Mouse (Mus musculus) C2C12 (cell line): ENCODE results near the gene Simc1. TPM values are rescaled to one million over a fixed set of nuclear protein-coding genes. Genes with fewer than 3 reads are reported as not detected.
A peak's percentile ranks its signal among the peaks of the same experiment; 100 is the strongest.

Experiments used
- H3K27me3 ChIP-seq: one replicate; pipeline ENCODE4 v1.6.1; 2011; ENCODE audit not compliant: control insufficient read depth, insufficient read depth, insufficient read length
- H3K36me3 ChIP-seq: one replicate; pipeline ENCODE4 v1.6.1; 2011; ENCODE audit not compliant: control insufficient read depth, insufficient read depth
- H3K4me3 ChIP-seq: one replicate; pipeline ENCODE4 v1.5.1; 2011; ENCODE audit warnings: mild to moderate bottlenecking, control low read depth; ENCODE audit not compliant: poor library complexity, insufficient read depth, severe bottlenecking
- H3K79me2 ChIP-seq: one replicate; pipeline ENCODE4 v1.6.1; 2011; ENCODE audit not compliant: control insufficient read depth, insufficient read depth
- H3K79me3 ChIP-seq: one replicate; pipeline ENCODE4 v1.6.1; 2011; ENCODE audit warnings: low read depth, control low read depth
- H3ac ChIP-seq: one replicate; pipeline ENCODE3; 2011; ENCODE audit warnings: low read depth; ENCODE audit not compliant: control insufficient read depth, insufficient read length
- CEBPB ChIP-seq: IDR thresholded peaks from one replicate; pipeline ENCODE4 v1.6.1; 2011; ENCODE audit warnings: low read depth, mild to moderate bottlenecking, control low read depth, moderate library complexity
- CTCF ChIP-seq: IDR thresholded peaks from one replicate; pipeline ENCODE4 v1.5.1; 2011; ENCODE audit not compliant: control insufficient read depth, insufficient read depth, insufficient read length
- FOSL1 ChIP-seq: IDR thresholded peaks from one replicate; pipeline ENCODE4 v1.8.0; 2011; ENCODE audit warnings: mild to moderate bottlenecking, low read length; ENCODE audit not compliant: poor library complexity, insufficient read depth, severe bottlenecking
- MAX ChIP-seq: IDR thresholded peaks from one replicate; pipeline ENCODE4 v1.6.1; 2011; ENCODE audit warnings: mild to moderate bottlenecking, control low read depth
- MYOD1 ChIP-seq: IDR thresholded peaks from one replicate; pipeline ENCODE4 v1.6.1; 2011; ENCODE audit warnings: low read depth; ENCODE audit not compliant: control insufficient read depth, insufficient read length
- MYOG ChIP-seq: IDR thresholded peaks from one replicate; pipeline ENCODE4 v1.6.1; 2011; ENCODE audit not compliant: control insufficient read depth, insufficient read length; ENCODE audit errors: extremely low read depth
- USF1 ChIP-seq: IDR thresholded peaks from one replicate; pipeline ENCODE4 v1.6.1; 2011; ENCODE audit warnings: low read depth, mild to moderate bottlenecking, control low read depth, moderate library complexity
- polyA plus RNA-seq: library from polyadenylated mRNA; unstranded; fragments of >200 nt; fragmentation: generic; extraction: Trizol; gene quantifications from one replicate; pipeline ENCODE4 v1.2.1, GENCODE M21; 2012; ENCODE audit warnings: missing spikeins

The Simc1 gene
- polyA plus RNA-seq, 1 experiment = 6.6 TPM

DNA sequence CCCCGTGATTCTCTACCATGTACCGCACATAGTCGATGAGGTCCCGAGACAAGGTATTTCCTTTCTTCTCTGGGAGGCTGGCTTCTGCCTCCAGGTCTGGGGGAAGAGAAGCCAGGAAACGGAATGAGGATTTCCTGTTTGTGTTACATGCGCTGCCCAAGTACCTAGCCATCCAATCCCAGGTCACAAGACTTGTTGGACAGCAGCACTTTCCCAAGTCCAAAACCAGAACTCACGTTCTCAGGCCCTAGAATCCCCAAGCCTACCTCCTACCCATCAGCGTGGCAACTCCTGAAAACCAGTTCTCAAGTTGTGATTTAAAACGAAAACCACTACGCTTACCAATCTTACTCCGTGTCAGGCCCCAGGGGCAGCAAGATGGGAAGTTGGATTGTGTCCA, 82.3 kb downstream of the Simc1 start:
- TF ChIP-seq MYOG (no peak), CEBPB (no peak), MAX (no peak), FOSL1 (no peak), USF1 (no peak), MYOD1 (no peak), CTCF (no peak)
- Histone ChIP-seq H3K79me2 (peaks cover 47% of the 10 kb centered on the region), H3K4me3 (no peak overlapping the region), H3K36me3 (peaks cover 74% of the 10 kb centered on the region), H3K27me3 (no peaks in the 10 kb centered on the region), H3ac (no peak overlapping the region), H3K79me3 (peaks cover 17% of the 10 kb centered on the region)

DNA sequence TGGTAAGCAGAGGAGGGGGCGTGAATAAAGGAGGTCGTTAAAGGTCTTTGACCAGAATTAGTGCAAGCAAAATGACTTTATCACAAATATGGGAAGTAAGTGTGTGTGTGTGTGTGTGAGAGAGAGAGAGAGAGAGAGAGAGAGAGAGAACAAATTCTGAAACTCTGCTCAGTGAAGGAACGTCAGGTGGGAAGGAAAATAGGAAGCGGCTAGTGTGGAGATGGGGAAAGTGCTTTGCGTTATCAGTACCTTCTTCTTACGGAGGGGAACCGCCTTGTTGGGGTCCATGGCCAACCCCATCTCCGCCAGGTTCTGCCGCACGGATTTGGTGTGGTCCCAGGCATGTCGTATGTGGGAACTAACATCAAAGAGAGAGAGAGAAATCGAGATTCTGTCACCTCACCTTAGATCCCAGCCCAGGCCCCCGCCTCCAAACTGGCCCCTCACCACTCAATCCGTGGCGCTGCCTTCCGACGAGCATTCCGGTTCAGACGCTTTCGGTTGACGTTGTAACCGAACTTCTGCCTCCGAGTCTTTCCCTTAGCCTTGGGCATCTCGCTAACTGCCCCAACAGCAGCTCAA, 85.9 kb downstream of the Simc1 start:
- Histone ChIP-seq H3K36me3 (peaks cover 42% of the 10 kb centered on the region), H3K4me3 (peak overlapping the region; percentile 79), H3K79me2 (peaks cover 72% of the 10 kb centered on the region), H3K79me3 (peaks cover 21% of the 10 kb centered on the region), H3ac (peak overlapping the region; percentile 74), H3K27me3 (no peaks in the 10 kb centered on the region)
- TF ChIP-seq CEBPB = no peak
- TF ChIP-seq CTCF = no peak
- TF ChIP-seq MYOD1 = no peak
- TF ChIP-seq USF1 = no peak
- TF ChIP-seq FOSL1 = no peak
- no peak for TF ChIP-seq MAX
- TF ChIP-seq MYOG = no peak

DNA sequence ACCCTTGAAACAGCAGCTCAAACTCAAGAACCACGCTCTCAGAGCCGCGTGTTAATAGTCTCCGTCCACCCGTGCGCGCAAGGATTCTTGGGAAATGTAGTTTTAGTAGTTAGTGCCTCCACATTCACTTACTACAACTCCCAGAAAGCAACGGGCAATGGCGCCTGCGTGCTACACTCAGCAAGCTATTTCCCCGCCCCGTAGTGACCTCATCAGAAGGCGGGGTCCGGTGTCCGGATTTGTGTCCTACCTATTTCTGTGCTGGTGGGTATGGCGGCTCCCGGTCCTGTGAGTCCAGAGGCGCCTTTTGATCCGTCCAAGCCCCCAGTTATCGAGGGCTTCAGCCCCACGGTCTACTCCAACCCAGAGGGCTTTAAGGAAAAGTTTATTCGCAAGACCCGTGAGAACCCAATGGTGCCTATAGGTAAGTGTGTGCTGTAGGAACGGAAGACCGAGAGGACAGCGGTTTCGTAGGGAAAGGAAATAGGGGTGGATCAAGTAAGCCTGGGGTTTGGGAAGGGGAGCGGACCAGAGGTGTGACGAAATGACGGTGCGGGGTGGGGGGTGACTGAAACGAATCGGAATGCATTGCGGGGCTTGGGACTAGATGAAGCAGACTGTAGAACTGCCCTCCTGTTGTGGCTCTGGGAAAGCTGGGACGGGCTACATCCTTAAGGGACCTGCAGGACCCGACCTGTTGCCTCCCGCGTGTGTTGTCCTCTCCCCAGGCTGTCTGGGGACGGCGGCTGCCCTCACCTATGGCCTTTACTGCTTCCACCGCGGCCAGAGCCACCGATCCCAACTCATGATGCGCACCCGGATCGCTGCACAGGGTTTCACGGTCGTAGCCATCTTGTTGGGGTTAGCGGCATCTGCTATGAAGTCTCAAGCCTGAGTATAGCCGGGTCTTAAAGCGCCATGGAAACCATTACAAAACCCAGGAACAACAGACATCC, 86.7 kb downstream of the Simc1 start, which contains the start of the genes Nop16 and Higd2a:
TSS of gene Nop16 (minus strand) at position 95 of the 956 bp plus-strand sequence.
TSS of gene Higd2a (plus strand) at position 212 of the 956 bp plus-strand sequence.
- Histone ChIP-seq H3K36me3 (peaks cover 35% of the 10 kb centered on the region), H3K4me3 (peak within 1 kb of the TSS; percentile 79), H3K79me2 (peaks cover 72% of the 10 kb centered on the region), H3ac (peak within 1 kb of the TSS; percentile 100), H3K27me3 (no peaks in the 10 kb centered on the region), H3K79me3 (peaks cover 21% of the 10 kb centered on the region)
- TF ChIP-seq FOSL1 (no peak), USF1 (no peak), MAX (peak; percentile 90), CEBPB (peak; percentile 16), CTCF (no peak)

DNA sequence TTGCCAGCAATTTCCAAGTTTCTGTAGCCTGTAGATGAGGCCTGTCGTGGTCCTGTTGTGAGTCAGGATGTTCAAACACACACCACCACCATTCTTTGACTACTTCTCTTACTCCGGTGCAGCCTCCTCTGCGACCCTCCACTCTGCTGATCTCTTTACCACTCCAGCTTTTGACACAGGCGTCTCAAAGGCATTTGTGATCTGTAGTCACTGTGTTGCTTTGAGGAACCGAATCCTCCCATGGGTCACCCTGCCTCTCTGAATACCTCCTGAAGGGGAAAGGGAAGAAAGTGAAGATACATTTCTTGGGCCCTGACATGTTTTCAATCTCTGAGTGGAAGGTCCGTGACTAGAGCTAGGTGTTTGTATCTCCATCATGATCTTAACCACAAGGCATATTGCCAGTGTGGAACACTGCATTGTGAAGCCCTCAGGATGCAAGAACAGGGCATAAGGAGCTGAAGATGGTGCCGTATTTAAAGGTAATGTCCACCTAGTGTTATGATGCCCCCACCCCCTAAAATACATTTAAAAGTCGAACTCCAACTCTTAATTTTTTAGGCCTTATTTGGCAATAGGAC, 88.3 kb downstream of the Simc1 start:
- no peak for TF ChIP-seq CTCF
- TF ChIP-seq MYOG = no peak
- TF ChIP-seq MAX = no peak
- no peak for TF ChIP-seq USF1
- TF ChIP-seq CEBPB = no peak
- TF ChIP-seq FOSL1 = no peak
- no peak for TF ChIP-seq MYOD1
- no peak overlapping the region for H3K4me3 ChIP-seq
- peaks cover 21% of the 10 kb centered on the region for H3K79me3 ChIP-seq
- peaks cover 64% of the 10 kb centered on the region for H3K79me2 ChIP-seq
- peaks cover 19% of the 10 kb centered on the region for H3K36me3 ChIP-seq
- H3ac ChIP-seq = no peak overlapping the region
- no peaks in the 10 kb centered on the region for H3K27me3 ChIP-seq

DNA sequence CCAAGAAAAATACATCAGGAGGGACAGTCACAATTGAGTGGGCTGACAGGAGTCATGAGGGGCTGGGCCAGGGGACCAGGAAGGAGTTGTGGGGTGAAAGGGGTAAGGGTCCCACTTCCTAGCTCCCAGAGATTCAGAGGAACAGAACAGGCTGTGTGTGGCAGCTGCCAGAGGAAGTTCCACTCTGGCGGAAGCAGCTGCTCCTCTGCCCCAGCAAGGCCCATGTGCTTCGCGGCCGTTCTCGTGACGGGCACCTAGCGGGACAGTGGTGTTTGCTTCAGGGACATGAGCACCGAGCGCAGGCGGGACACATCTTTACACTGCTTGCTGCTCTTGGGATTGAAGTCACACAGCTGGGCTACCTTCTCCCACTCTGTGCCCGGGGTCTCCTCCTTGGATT, 90.0 kb downstream of the Simc1 start:
- Histone ChIP-seq H3K27me3 (no peaks in the 10 kb centered on the region), H3K36me3 (peaks cover 2% of the 10 kb centered on the region), H3ac (no peak overlapping the region), H3K79me2 (peaks cover 46% of the 10 kb centered on the region), H3K79me3 (peaks cover 18% of the 10 kb centered on the region), H3K4me3 (no peak overlapping the region)
- no peak for TF ChIP-seq MYOG
- no peak for TF ChIP-seq CTCF
- TF ChIP-seq MYOD1 = no peak
- TF ChIP-seq FOSL1 = no peak
- TF ChIP-seq CEBPB = no peak
- TF ChIP-seq MAX = no peak
- no peak for TF ChIP-seq USF1
